Mouse (Mus musculus) myocyte (in vitro differentiated cells): ENCODE data around the gene Ugt1a6b.

Source experiments
- CEBPB ChIP-seq: IDR thresholded peaks from 2 replicates; pipeline ENCODE4 v1.6.1; 2011; ENCODE audit warnings: mild to moderate bottlenecking, moderate library complexity; ENCODE audit not compliant: poor library complexity, insufficient read depth, severe bottlenecking
- E2F4 ChIP-seq: IDR thresholded peaks from one replicate; pipeline ENCODE4 v1.6.1; 2011; ENCODE audit warnings: mild to moderate bottlenecking, control low read depth, moderate library complexity; ENCODE audit not compliant: insufficient read depth
- MAX ChIP-seq: IDR thresholded peaks from one replicate; pipeline ENCODE4 v1.6.1; 2011; ENCODE audit warnings: low read depth, mild to moderate bottlenecking, control low read depth
- MYOD1 ChIP-seq, 3 experiments: IDR thresholded peaks; one replicate each; pipeline ENCODE4 v1.6.1; 2011; ENCODE audit warnings: control low read depth in 2 of 3, low read depth in 2 of 3, mild to moderate bottlenecking in 2 of 3, moderate library complexity in 1 of 3; ENCODE audit not compliant: insufficient read length in 2 of 3, control insufficient read depth in 1 of 3
- POLR2A ChIP-seq: IDR thresholded peaks from one replicate; pipeline ENCODE4 v1.6.1; 2011; ENCODE audit warnings: low read depth, mild to moderate bottlenecking, control low read depth, moderate library complexity; ENCODE audit not compliant: insufficient read length
- SRF ChIP-seq: IDR thresholded peaks from one replicate; pipeline ENCODE4 v1.6.1; 2011; ENCODE audit warnings: low read depth; ENCODE audit not compliant: control insufficient read depth, insufficient read length
- TCF12 ChIP-seq: IDR thresholded peaks from one replicate; pipeline ENCODE4 v1.6.1; 2011; ENCODE audit warnings: mild to moderate bottlenecking, control low read depth; ENCODE audit not compliant: poor library complexity, insufficient read depth, severe bottlenecking
- TCF3 ChIP-seq: IDR thresholded peaks from one replicate; pipeline ENCODE4 v1.6.1; 2011; ENCODE audit warnings: low read depth, control low read depth; ENCODE audit not compliant: insufficient read length

- TF ChIP-seq TCF12 (no peak), MAX (no peak), MYOD1 (IDR thresholded peaks at IDR 0.05; ENCODE audit: control insufficient read depth in 1 of 3, insufficient read length in 2 of 3, low read depth in 2 of 3) (no peak), POLR2A (no peak), SRF (no peak), TCF3 (no peak), CEBPB (no peak), E2F4 (no peak)
Observed at GRCm38 (mm10) chr1:88218591-88218990, 115.5 kb downstream of the Ugt1a6b start.
